Mouse (Mus musculus) embryonic facial prominence, embryonic 15.5 days (tissue): Measurements from ENCODE around the gene Nlgn3. TPM values are rescaled to one million over a fixed set of nuclear protein-coding genes. Genes with fewer than 3 reads are reported as not detected.

Experiments used
- ATAC-seq: fragments of 200-750 bp; cut with Nextera tagmentation; 2 replicates; pipeline ENCODE4 v1.8.0; 2017; ENCODE audit warnings: low read depth, moderate TSS enrichment; ENCODE audit not compliant: insufficient number of reproducible peaks, low FRiP score, low TSS enrichment
- H3K27ac ChIP-seq: fragments of 300-500 bp; sonication (generic); replicated peaks from 2 replicates; pipeline ENCODE4 v1.5.1; 2015; ENCODE audit warnings: mild to moderate bottlenecking, inconsistent platforms
- H3K27me3 ChIP-seq: fragments of 300-500 bp; sonication (generic); 2 replicates; pipeline ENCODE4 v1.6.1; 2015; ENCODE audit warnings: inconsistent platforms
- H3K36me3 ChIP-seq: fragments of 300-500 bp; sonication (generic); 2 replicates; pipeline ENCODE4 v1.6.1; 2015; ENCODE audit warnings: mild to moderate bottlenecking, inconsistent platforms
- H3K4me1 ChIP-seq: fragments of 300-500 bp; sonication (generic); 2 replicates; pipeline ENCODE4 v1.6.1; 2015; ENCODE audit warnings: inconsistent platforms
- H3K4me2 ChIP-seq: fragments of 300-500 bp; sonication (generic); replicated peaks from 2 replicates; pipeline ENCODE4 v1.6.1; 2015; ENCODE audit warnings: mild to moderate bottlenecking, inconsistent platforms
- H3K4me3 ChIP-seq: fragments of 300-500 bp; sonication (generic); replicated peaks from 2 replicates; pipeline ENCODE4 v1.5.1; 2015; ENCODE audit warnings: mild to moderate bottlenecking, inconsistent platforms
- H3K9ac ChIP-seq: fragments of 300-500 bp; sonication (generic); 2 replicates; pipeline ENCODE4 v1.6.1; 2015; ENCODE audit warnings: inconsistent platforms
- H3K9me3 ChIP-seq: fragments of 300-500 bp; sonication (generic); replicated peaks from 2 replicates; pipeline ENCODE4 v1.6.1; 2016; ENCODE audit warnings: inconsistent platforms
- WGBS: fragments of 180-500 bp; shearing (Covaris S2); methylation state at CpG from one replicate; pipeline ENCODE4 v1.1.7; 2015; 5-methylcytosine and 5-hydroxymethylcytosine counted together
- polyA plus RNA-seq: library from polyadenylated mRNA; unstranded; fragments of >200 nt; fragmentation: Nextera tagmentation; extraction: Ambion mirVana; gene quantifications from 2 replicates; pipeline ENCODE4 v1.2.1, GENCODE M21; 2015

The Nlgn3 gene
- 11.6 and 12.8 TPM in 2 replicates for polyA plus RNA-seq

GRCm38 (mm10) chrX:101299055-101299454 is at the start of gene Nlgn3:
Gene Nlgn3, plus strand, starts transcription at chrX:101299168.
- WGBS = 15% methylated on average over 24 of the region's 24 CpGs
- Histone ChIP-seq H3K4me3 (peak within 1 kb of the TSS; percentile 45), H3K27ac (peak within 1 kb of the TSS; percentile 28), H3K36me3 (peaks cover 3% of the 10 kb centered on the region; the same call in 1 of the 2 replicates), H3K9ac (peak within 1 kb of the TSS; percentile 28; the same call in 1 of the 2 replicates), H3K9me3 (no peaks in the 10 kb centered on the region), H3K27me3 (no peaks in the 10 kb centered on the region; the same call in 1 of the 2 replicates), H3K4me1 (0 out of 2 replicates have a peak, but pooled peaks cover 5% of the 10 kb centered on the region), H3K4me2 (peak within 1 kb of the TSS; percentile 50)
- ATAC-seq = no peak

- H3K9me3 ChIP-seq = no peaks in the 10 kb centered on the region
- 24% methylated on average over 46 of the region's 47 CpGs for WGBS
- H3K4me3 ChIP-seq = peak within 1 kb of the TSS; percentile 53
- peak; percentile 93 for ATAC-seq
- H3K36me3 ChIP-seq = peaks cover 5% of the 10 kb centered on the region; the same call in 1 of the 2 replicates
- no peaks in the 10 kb centered on the region for H3K27me3 ChIP-seq
- H3K4me2 ChIP-seq = peak within 1 kb of the TSS; percentile 54
- H3K9ac ChIP-seq = peak within 1 kb of the TSS; percentile 33
- peak within 1 kb of the TSS; percentile 80 for H3K27ac ChIP-seq
- H3K4me1 ChIP-seq = peaks cover 3% of the 10 kb centered on the region; the same call in 1 of the 2 replicates
Observed at GRCm38 (mm10) chrX:101253952-101254729, 44.8 kb upstream of the Nlgn3 start, which contains the start of gene Foxo4. Gene Foxo4, plus strand, starts transcription at chrX:101254528.

- H3K9ac ChIP-seq = peak overlapping the region; percentile 33
- H3K9me3 ChIP-seq = no peaks in the 10 kb centered on the region
- ATAC-seq = 0 out of 2 replicates have a peak, but pooled peaks have one; percentile 20
- 18% methylated on average over 26 of the region's 26 CpGs for WGBS
- peak overlapping the region; percentile 80 for H3K27ac ChIP-seq
- peaks cover 3% of the 10 kb centered on the region; the same call in 1 of the 2 replicates for H3K4me1 ChIP-seq
- H3K27me3 ChIP-seq = no peaks in the 10 kb centered on the region
- H3K36me3 ChIP-seq = peaks cover 5% of the 10 kb centered on the region; the same call in 1 of the 2 replicates
- H3K4me3 ChIP-seq = peak overlapping the region; percentile 53
- H3K4me2 ChIP-seq = peak overlapping the region; percentile 54
Observed at GRCm38 (mm10) chrX:101254740-101255139, 44.2 kb upstream of the Nlgn3 start.

- Histone ChIP-seq H3K27me3 (no peaks in the 10 kb centered on the region), H3K9me3 (no peaks in the 10 kb centered on the region), H3K4me1 (peaks cover 3% of the 10 kb centered on the region; the same call in 1 of the 2 replicates), H3K9ac (no peak overlapping the region), H3K36me3 (peaks cover 5% of the 10 kb centered on the region; the same call in 1 of the 2 replicates), H3K27ac (no peak overlapping the region), H3K4me3 (0 out of 2 replicates have a peak overlapping the region, but pooled peaks have one; percentile 53), H3K4me2 (peak overlapping the region; percentile 54)
- 80% methylated on average over 13 of the region's 13 CpGs for WGBS
- ATAC-seq = no peak
Observed at GRCm38 (mm10) chrX:101256603-101257002, 42.4 kb upstream of the Nlgn3 start.

- WGBS = 24% methylated on average over 13 of the region's 13 CpGs
- Histone ChIP-seq H3K27me3 (no peaks in the 10 kb centered on the region), H3K9ac (no peak overlapping the region), H3K4me2 (no peak overlapping the region), H3K27ac (peak overlapping the region; percentile 28), H3K9me3 (no peaks in the 10 kb centered on the region), H3K4me3 (no peak overlapping the region), H3K4me1 (peaks cover under 1% of the 10 kb centered on the region; the same call in 1 of the 2 replicates), H3K36me3 (peaks cover 5% of the 10 kb centered on the region; the same call in 1 of the 2 replicates)
- ATAC-seq = peak; percentile 79
Observed at GRCm38 (mm10) chrX:101260441-101261325, 38.3 kb upstream of the Nlgn3 start.

GRCm38 (mm10) chrX:101263892-101264291 is 35.1 kb upstream of the Nlgn3 start, which contains the start of gene Gm614:
Gene Gm614, minus strand, starts transcription at chrX:101263992.
- 100% methylated on average over 1 of the region's 1 CpGs for WGBS
- Histone ChIP-seq H3K27ac (no peak within 1 kb of the TSS), H3K4me2 (no peak within 1 kb of the TSS), H3K9me3 (no peaks in the 10 kb centered on the region), H3K4me3 (no peak within 1 kb of the TSS), H3K4me1 (no peaks in the 10 kb centered on the region), H3K9ac (no peak within 1 kb of the TSS), H3K27me3 (no peaks in the 10 kb centered on the region), H3K36me3 (no peaks in the 10 kb centered on the region)
- ATAC-seq = no peak

GRCm38 (mm10) chrX:101266631-101267030 is 32.3 kb upstream of the Nlgn3 start:
- no peak for ATAC-seq
- Histone ChIP-seq H3K4me1 (no peaks in the 10 kb centered on the region), H3K27ac (no peak overlapping the region), H3K36me3 (no peaks in the 10 kb centered on the region), H3K4me2 (no peak overlapping the region), H3K4me3 (no peak overlapping the region), H3K9me3 (no peaks in the 10 kb centered on the region), H3K27me3 (no peaks in the 10 kb centered on the region), H3K9ac (no peak overlapping the region)
- whole genome bisulfite sequencing = 93% methylated on average over 6 of the region's 6 CpGs

GRCm38 (mm10) chrX:101268025-101268754 is 30.8 kb upstream of the Nlgn3 start, which contains the start of gene Il2rg:
Gene Il2rg, minus strand, starts transcription at chrX:101268255.
- Histone ChIP-seq H3K4me2 (no peak within 1 kb of the TSS), H3K27me3 (no peaks in the 10 kb centered on the region), H3K9me3 (no peaks in the 10 kb centered on the region), H3K4me1 (no peaks in the 10 kb centered on the region), H3K27ac (no peak within 1 kb of the TSS), H3K36me3 (no peaks in the 10 kb centered on the region), H3K9ac (no peak within 1 kb of the TSS), H3K4me3 (no peak within 1 kb of the TSS)
- 63% methylated on average over 5 of the region's 5 CpGs for WGBS
- no peak for ATAC-seq

- Histone ChIP-seq H3K4me1 (no peaks in the 10 kb centered on the region), H3K9ac (no peak within 1 kb of the TSS), H3K9me3 (no peaks in the 10 kb centered on the region), H3K4me3 (no peak within 1 kb of the TSS), H3K27ac (no peak within 1 kb of the TSS), H3K27me3 (no peaks in the 10 kb centered on the region), H3K4me2 (no peak within 1 kb of the TSS), H3K36me3 (no peaks in the 10 kb centered on the region)
- ATAC-seq = no peak
- 43% methylated on average over 3 of the region's 3 CpGs for WGBS
Observed at GRCm38 (mm10) chrX:101268755-101269124, 30.2 kb upstream of the Nlgn3 start, which contains the start of gene Gm20489. Gene Gm20489, minus strand, starts transcription at chrX:101269023.

GRCm38 (mm10) chrX:101273410-101273809 is 25.6 kb upstream of the Nlgn3 start:
- Histone ChIP-seq H3K4me2 (peak overlapping the region; percentile 47), H3K27me3 (no peaks in the 10 kb centered on the region), H3K27ac (no peak overlapping the region; the same call in none of the 2 replicates), H3K4me1 (no peaks in the 10 kb centered on the region), H3K4me3 (peak overlapping the region; percentile 57), H3K9ac (no peak overlapping the region), H3K9me3 (no peaks in the 10 kb centered on the region), H3K36me3 (peaks cover 9% of the 10 kb centered on the region; the same call in 1 of the 2 replicates)
- WGBS = 23% methylated on average over 6 of the region's 6 CpGs
- no peak for ATAC-seq
